Mouse (Mus musculus): Measurements from ENCODE around the gene Zmiz1.

DNA sequence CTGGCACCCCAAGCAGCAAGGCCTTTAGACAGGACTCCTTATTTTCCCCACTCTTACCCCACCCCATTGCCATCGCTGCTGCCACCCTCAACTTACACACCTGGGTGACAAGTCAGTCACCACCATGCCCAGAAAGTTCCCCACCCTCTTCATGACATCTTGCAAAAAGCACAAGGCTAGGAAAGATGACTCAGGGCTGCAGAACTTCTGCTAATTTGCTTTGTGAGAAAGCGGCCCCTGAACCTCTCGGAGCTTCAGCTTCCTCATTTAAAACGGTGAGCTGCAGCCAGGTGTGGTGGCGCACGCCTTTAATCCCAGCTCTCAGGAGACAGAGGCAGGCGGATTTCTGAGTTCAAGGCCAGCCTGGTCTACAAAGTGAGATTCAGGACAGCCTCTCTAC, 141.4 kb downstream of the Zmiz1 start:
- TF ChIP-seq MYOD1 (IDR thresholded peaks at IDR 0.05; ENCODE audit: control insufficient read depth, insufficient read length, low read depth): no peak
- no peak for TF ChIP-seq CTCF (IDR thresholded peaks at IDR 0.05; ENCODE audit: control insufficient read depth, insufficient read depth, insufficient read length)
- no peak for TF ChIP-seq MYOG (IDR thresholded peaks at IDR 0.05; ENCODE audit: control insufficient read depth, extremely low read depth, insufficient read length)

Measured in C2C12 (cell line).